10 mouse cellular contexts compared by ENCODE assay signal in genomic region chr4:105281751-105282231, GRCm38 (mm10).
A peak's percentile ranks its signal among the peaks of the same experiment; 100 is the strongest.
DNase-seq lines count a peak whose midpoint lies in the region; ATAC-seq and TF ChIP-seq lines count a peak whose summit lies in the region.
"Had no signal": no experiment of that assay in that cellular context is flagged by ENCODE, and none has a peak within 500 bp of the region (broad histone marks: within the 10 kb centered on the region; RNA-seq: fewer than 3 reads in every experiment).

No protein-coding gene starts in this region.

- TF ChIP-seq CTCF in E14TG2a.4 (conservative IDR thresholded peaks at IDR 0.05; ENCODE audit: low read length) = no peak
- no peak for TF ChIP-seq CTCF in hindbrain, postnatal 0 days (IDR thresholded peaks at IDR 0.05; ENCODE audit: low read depth)
- no peak for TF ChIP-seq CTCF in cerebellum, adult 2 months (IDR thresholded peaks at IDR 0.05; ENCODE audit: borderline replicate concordance, insufficient read depth, low read depth, low read length)

- H3K27me3 ChIP-seq in kidney, embryonic 14.5 days (ENCODE audit: control insufficient read depth, insufficient read depth, low read length) = no peaks in the 10 kb centered on the region
- peaks cover 4% of the 10 kb centered on the region for H3K27me3 ChIP-seq in E14TG2a.4 (ENCODE audit: insufficient read depth, low read length)
- no peaks in the 10 kb centered on the region; the same call in 1 of the 2 replicates for H3K27me3 ChIP-seq in embryonic facial prominence, embryonic 10.5 days (replicated peaks; ENCODE audit: low read depth, poor library complexity, severe bottlenecking)
- H3K27me3 ChIP-seq in hindbrain, postnatal 0 days (ENCODE audit: insufficient read depth, low read length) = no peaks in the 10 kb centered on the region
- no peaks in the 10 kb centered on the region for H3K27me3 ChIP-seq in cerebellum, adult 2 months (ENCODE audit: control insufficient read depth, insufficient read depth, low read length)

- no peak for DNase-seq in kidney, adult 11 months
- peak; percentile 34 for DNase-seq in embryonic facial prominence, embryonic 10.5 days (ENCODE audit: low spot score)
- no peak for DNase-seq in hindbrain, postnatal 0 days (ENCODE audit: low spot score)
- no peak for DNase-seq in cerebellum, adult 2 months
- DNase-seq in ovary, adult 18-20 months (ENCODE audit: low spot score) = no peak
- no peak for DNase-seq in T-cell, adult 2 months (ENCODE audit: low spot score)
- DNase-seq: cerebellum, adult 8-10 months; thymus, adult 18-20 months had no signal

- H3K4me1 ChIP-seq in kidney, embryonic 14.5 days (ENCODE audit: control insufficient read depth, insufficient read depth, low read length) = peaks cover 18% of the 10 kb centered on the region; the same call in 1 of the 2 replicates
- peaks cover 53% of the 10 kb centered on the region for H3K4me1 ChIP-seq in E14TG2a.4 (replicated peaks; ENCODE audit: low read depth, low read length)
- peaks cover 47% of the 10 kb centered on the region for H3K4me1 ChIP-seq in embryonic facial prominence, embryonic 10.5 days
- H3K4me1 ChIP-seq in hindbrain, postnatal 0 days (ENCODE audit: insufficient read depth, low read length) = peaks cover 5% of the 10 kb centered on the region; the same call in 1 of the 2 replicates
- H3K4me1 ChIP-seq in cerebellum, adult 2 months (ENCODE audit: control insufficient read depth, insufficient read depth, low read length) = no peaks in the 10 kb centered on the region

- H3K9me3 ChIP-seq in kidney, embryonic 14.5 days (ENCODE audit: control insufficient read depth, low read length) = no peaks in the 10 kb centered on the region
- no peaks in the 10 kb centered on the region for H3K9me3 ChIP-seq in E14TG2a.4 (ENCODE audit: low read length)
- H3K9me3 ChIP-seq in embryonic facial prominence, embryonic 10.5 days = no peaks in the 10 kb centered on the region
- no peaks in the 10 kb centered on the region for H3K9me3 ChIP-seq in hindbrain, postnatal 0 days (ENCODE audit: low read length)

- 32% methylated on average over 7 of the region's 7 CpGs for WGBS in kidney, embryonic 14.5 days
- WGBS in embryonic facial prominence, embryonic 10.5 days = 24% methylated on average over 7 of the region's 7 CpGs
- 25% methylated on average over 7 of the region's 7 CpGs for WGBS in hindbrain, postnatal 0 days
- WGBS in cerebellum, adult 2 months = 61% methylated on average over 7 of the region's 7 CpGs

- ATAC-seq in kidney, embryonic 14.5 days (ENCODE audit: low FRiP score, low TSS enrichment) = peak; percentile 59
- ATAC-seq in hindbrain, postnatal 0 days = peak; percentile 76

- no peak overlapping the region for H3K4me3 ChIP-seq in kidney, embryonic 14.5 days (ENCODE audit: low read length)
- H3K4me3 ChIP-seq in E14TG2a.4 (replicated peaks; ENCODE audit: low read length) = peak overlapping the region; percentile 26; the same call in 1 of the 2 replicates
- H3K4me3 ChIP-seq in embryonic facial prominence, embryonic 10.5 days = no peak overlapping the region
- no peak overlapping the region for H3K4me3 ChIP-seq in hindbrain, postnatal 0 days (ENCODE audit: low read length)
- no peak overlapping the region for H3K4me3 ChIP-seq in cerebellum, adult 2 months (replicated peaks; ENCODE audit: insufficient read depth, low read depth, low read length)

- no peak overlapping the region for H3K9ac ChIP-seq in kidney, embryonic 14.5 days (ENCODE audit: low read depth, low read length)
- H3K9ac ChIP-seq in hindbrain, postnatal 0 days (replicated peaks; ENCODE audit: low read length) = no peak overlapping the region

- no peak overlapping the region for H3K4me2 ChIP-seq in kidney, embryonic 14.5 days (replicated peaks; ENCODE audit: low read depth, low read length)
- H3K4me2 ChIP-seq in hindbrain, postnatal 0 days (ENCODE audit: low read depth, low read length) = no peak overlapping the region

- H3K36me3 ChIP-seq in kidney, embryonic 14.5 days (ENCODE audit: control insufficient read depth, insufficient read depth, low read length) = no peaks in the 10 kb centered on the region
- no peaks in the 10 kb centered on the region for H3K36me3 ChIP-seq in E14TG2a.4 (ENCODE audit: insufficient read depth, low read length)
- no peaks in the 10 kb centered on the region for H3K36me3 ChIP-seq in embryonic facial prominence, embryonic 10.5 days (replicated peaks)
- no peaks in the 10 kb centered on the region for H3K36me3 ChIP-seq in hindbrain, postnatal 0 days (ENCODE audit: insufficient read depth, low read length)

- H3K27ac ChIP-seq in kidney, embryonic 14.5 days (ENCODE audit: low read depth, low read length) = no peak overlapping the region
- H3K27ac ChIP-seq in embryonic facial prominence, embryonic 10.5 days (replicated peaks) = peak overlapping the region; percentile 76
- H3K27ac ChIP-seq in hindbrain, postnatal 0 days = no peak overlapping the region
- no peak overlapping the region for H3K27ac ChIP-seq in cerebellum, adult 2 months (ENCODE audit: insufficient read depth, low read length)

- TF ChIP-seq POLR2A in cerebellum, adult 2 months (IDR thresholded peaks at IDR 0.05; ENCODE audit: borderline replicate concordance, insufficient read depth, low read length) = no peak
